Mouse (Mus musculus): Measurements from ENCODE around the gene Cacna1a.

- no peak for TF ChIP-seq ZNF384 (IDR thresholded peaks at IDR 0.05; ENCODE audit: low read depth, low read length)
- no peak for TF ChIP-seq MAFK (IDR thresholded peaks at IDR 0.05; ENCODE audit: insufficient read depth, low read depth, low read length)
- no peak for TF ChIP-seq HCFC1 (IDR thresholded peaks at IDR 0.05; ENCODE audit: borderline replicate concordance, insufficient read depth, low read length)
- no peak for TF ChIP-seq CHD2 (IDR thresholded peaks at IDR 0.05; ENCODE audit: low read depth, low read length)
Measured at GRCm38 (mm10) chr8:84501181-84501580, 112.9 kb downstream of the Cacna1a start.

All from ES-E14 (cell line).